9 mouse cellular contexts compared by ENCODE assay signal in the genomic region with DNA sequence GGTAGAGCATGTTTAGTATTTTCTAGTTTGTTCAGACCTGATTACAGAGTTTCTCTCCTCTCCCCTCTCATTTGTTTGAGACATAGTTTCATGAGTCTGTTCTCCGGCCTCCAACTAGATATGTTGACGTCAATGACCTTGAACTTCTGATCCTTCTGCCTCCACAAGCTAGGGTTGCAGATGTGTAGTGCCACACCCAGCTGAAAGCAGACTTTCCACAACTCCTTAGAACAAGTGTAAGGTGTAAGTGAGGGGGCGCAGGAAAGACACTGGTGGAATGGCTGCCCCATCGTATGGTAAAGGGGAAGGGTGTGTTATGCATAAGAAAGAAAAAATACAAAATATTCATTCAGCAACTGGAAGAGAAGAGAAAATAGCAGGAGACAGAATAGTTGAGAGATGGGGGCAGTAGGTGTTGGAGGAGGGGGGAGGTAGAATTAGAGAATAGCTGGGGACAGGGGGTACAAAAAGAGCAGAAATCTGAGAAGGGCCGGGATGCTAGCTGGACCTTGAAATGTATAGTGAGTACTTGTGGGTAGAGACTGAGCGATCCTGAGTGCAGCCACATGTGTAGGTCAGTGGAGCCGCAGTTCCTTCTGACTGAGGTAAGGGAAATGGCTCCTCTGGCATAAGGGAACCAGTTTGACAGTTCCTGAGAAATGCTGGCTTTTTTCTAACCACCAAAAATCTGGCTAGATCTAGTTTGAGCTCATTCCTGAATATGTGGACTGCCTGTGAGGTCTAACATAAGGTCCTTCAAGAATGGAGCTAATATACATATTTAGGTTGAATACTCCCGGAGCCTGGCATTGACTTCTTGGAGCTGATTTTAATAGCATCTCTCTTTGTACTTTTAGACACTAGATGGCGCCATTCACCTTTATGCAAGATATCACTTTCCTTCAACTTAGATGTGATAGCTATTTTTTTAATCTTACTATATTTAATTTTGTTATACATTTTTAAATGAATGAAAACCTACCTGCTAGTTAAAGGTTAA. TPM values are rescaled to one million over a fixed set of nuclear protein-coding genes. Genes with fewer than 3 reads are reported as not detected.
DNase-seq lines count a peak whose midpoint lies in the region; ATAC-seq and TF ChIP-seq lines count a peak whose summit lies in the region.
"Had no signal": no experiment of that assay in that cellular context is flagged by ENCODE, and none has a peak within 500 bp of the region (broad histone marks: within the 10 kb centered on the region; RNA-seq: fewer than 3 reads in every experiment).

No protein-coding gene starts in this region.

- no peaks in the 10 kb centered on the region for H3K9me3 ChIP-seq in limb, embryonic 14.5 days (ENCODE audit: control insufficient read depth, low read length)
- H3K9me3 ChIP-seq in limb, embryonic 10.5 days (replicated peaks) = no peaks in the 10 kb centered on the region
- no peaks in the 10 kb centered on the region for H3K9me3 ChIP-seq in forebrain, embryonic 15.5 days
- H3K9me3 ChIP-seq: megakaryocyte, embryonic 14.5 days had no signal

- H3K4me1 ChIP-seq in limb, embryonic 14.5 days (ENCODE audit: control insufficient read depth, insufficient read depth, low read length) = no peaks in the 10 kb centered on the region
- H3K4me1 ChIP-seq in limb, embryonic 10.5 days = no peaks in the 10 kb centered on the region
- H3K4me1 ChIP-seq in forebrain, embryonic 15.5 days = no peaks in the 10 kb centered on the region

- ATAC-seq in limb, embryonic 14.5 days (ENCODE audit: low FRiP score, low read depth) = no peak
- ATAC-seq in forebrain, embryonic 15.5 days (replicated peaks) = no peak

- H3K4me3 ChIP-seq in limb, embryonic 14.5 days (replicated peaks; ENCODE audit: low read length) = no peak overlapping the region
- no peak overlapping the region for H3K4me3 ChIP-seq in limb, embryonic 10.5 days
- no peak overlapping the region for H3K4me3 ChIP-seq in forebrain, embryonic 15.5 days
- H3K4me3 ChIP-seq: megakaryocyte, embryonic 14.5 days had no signal

- H3K9ac ChIP-seq in limb, embryonic 14.5 days (ENCODE audit: low read depth, low read length, severe bottlenecking) = no peak overlapping the region
- no peak overlapping the region for H3K9ac ChIP-seq in forebrain, embryonic 15.5 days (replicated peaks)

- 63% methylated on average over 9 of the region's 9 CpGs for WGBS in limb, embryonic 14.5 days
- WGBS in limb, embryonic 10.5 days = 69% methylated on average over 9 of the region's 9 CpGs
- WGBS in forebrain, embryonic 15.5 days = 64% methylated on average over 9 of the region's 9 CpGs

- TF ChIP-seq POLR2A in limb, embryonic 14.5 days (IDR thresholded peaks at IDR 0.05; ENCODE audit: borderline replicate concordance, extremely low read depth, insufficient read depth, insufficient read length) = no peak

- H3K27me3 ChIP-seq in limb, embryonic 14.5 days (ENCODE audit: control insufficient read depth, insufficient read depth, low read length) = no peaks in the 10 kb centered on the region
- H3K27me3 ChIP-seq in limb, embryonic 10.5 days (ENCODE audit: low read depth, poor library complexity, severe bottlenecking) = no peaks in the 10 kb centered on the region
- H3K27me3 ChIP-seq in forebrain, embryonic 15.5 days = peaks cover 7% of the 10 kb centered on the region; the same call in 1 of the 2 replicates

- DNase-seq in cerebellum, postnatal 14 days = peak; percentile 34 to 57
- DNase-seq in cerebellum, postnatal 4 days (ENCODE audit: low spot score in 2 of 2) = no peak
- peak; percentile 46 for DNase-seq in limb, embryonic 14.5 days (ENCODE audit: low spot score)
- DNase-seq in limb, embryonic 10.5 days (ENCODE audit: low spot score) = no peak
- DNase-seq in c-Kit-positive CD71-negative TER-119-negative erythroid progenitor cells, embryonic 14.5 days (ENCODE audit: low read depth) = peak; percentile 61
- DNase-seq in mesoderm, embryonic 11.5 days (ENCODE audit: low read depth, low spot score) = peak; percentile 70
- no peak for DNase-seq in right cerebral cortex, adult 18-20 months

- no peak overlapping the region for H3K4me2 ChIP-seq in limb, embryonic 14.5 days (replicated peaks; ENCODE audit: low read depth, low read length, severe bottlenecking)
- H3K4me2 ChIP-seq in forebrain, embryonic 15.5 days (replicated peaks) = no peak overlapping the region

- H3K36me3 ChIP-seq in limb, embryonic 14.5 days (ENCODE audit: control insufficient read depth, insufficient read depth, low read length) = no peaks in the 10 kb centered on the region
- no peaks in the 10 kb centered on the region for H3K36me3 ChIP-seq in limb, embryonic 10.5 days
- H3K36me3 ChIP-seq in forebrain, embryonic 15.5 days = no peaks in the 10 kb centered on the region

- H3K27ac ChIP-seq in limb, embryonic 14.5 days (replicated peaks; ENCODE audit: low read depth, low read length) = no peak overlapping the region
- no peak overlapping the region for H3K27ac ChIP-seq in limb, embryonic 10.5 days
- H3K27ac ChIP-seq in forebrain, embryonic 15.5 days (replicated peaks) = no peak overlapping the region

RNA-seq across cellular contexts. Expression of a gene that starts 9.6 kb away (rescaled TPM):
- 54.9 and 58.5 TPM in 2 replicates for polyA plus RNA-seq in limb, embryonic 14.5 days (2012; rRNA removed)
- 51.5 and 57.7 TPM in 2 replicates for polyA plus RNA-seq in limb, embryonic 14.5 days (2014; fragmentation: Nextera tagmentation; extraction: Ambion mirVana)
- 42.8 and 43.7 TPM in 2 replicates for polyA plus RNA-seq in limb, embryonic 10.5 days (2016; fragmentation: Nextera tagmentation; extraction: Ambion mirVana)
- 36.4 and 36.8 TPM in 2 replicates for polyA plus RNA-seq in forebrain, embryonic 15.5 days (2015; fragmentation: Nextera tagmentation; extraction: Ambion mirVana)

RNA-seq across cellular contexts. Expression of a gene that starts 10.0 kb away (rescaled TPM):
- 0.72 and 0.91 TPM in 2 replicates for polyA plus RNA-seq in limb, embryonic 14.5 days (2012; rRNA removed)
- 0.78 and 0.82 TPM in 2 replicates for polyA plus RNA-seq in limb, embryonic 14.5 days (2014; fragmentation: Nextera tagmentation; extraction: Ambion mirVana)
- 0.49 and 0.58 TPM in 2 replicates for polyA plus RNA-seq in limb, embryonic 10.5 days (2016; fragmentation: Nextera tagmentation; extraction: Ambion mirVana)
- polyA plus RNA-seq in forebrain, embryonic 15.5 days (2015; fragmentation: Nextera tagmentation; extraction: Ambion mirVana) = 0.22 and 0.40 TPM in 2 replicates

RNA-seq across cellular contexts. Expression of a gene that starts 17.8 kb away (rescaled TPM):
- polyA plus RNA-seq in limb, embryonic 14.5 days (2012; rRNA removed) = 0.08 and 0.18 TPM in 2 replicates
- not detected in 2 replicates for polyA plus RNA-seq in limb, embryonic 14.5 days (2014; fragmentation: Nextera tagmentation; extraction: Ambion mirVana)
- polyA plus RNA-seq in limb, embryonic 10.5 days (2016; fragmentation: Nextera tagmentation; extraction: Ambion mirVana) = not detected in 2 replicates
- polyA plus RNA-seq in forebrain, embryonic 15.5 days (2015; fragmentation: Nextera tagmentation; extraction: Ambion mirVana) = 0.22 and 0.28 TPM in 2 replicates

RNA-seq across cellular contexts. Expression of a gene that starts 27.3 kb away (rescaled TPM):
- polyA plus RNA-seq in limb, embryonic 14.5 days (2012; rRNA removed) = 9.1 TPM in 2 replicates
- polyA plus RNA-seq in limb, embryonic 14.5 days (2014; fragmentation: Nextera tagmentation; extraction: Ambion mirVana) = 8.9 and 9.7 TPM in 2 replicates
- 7.1 and 8.0 TPM in 2 replicates for polyA plus RNA-seq in limb, embryonic 10.5 days (2016; fragmentation: Nextera tagmentation; extraction: Ambion mirVana)
- polyA plus RNA-seq in forebrain, embryonic 15.5 days (2015; fragmentation: Nextera tagmentation; extraction: Ambion mirVana) = 7.6 and 7.7 TPM in 2 replicates

RNA-seq across cellular contexts. Expression of a gene that starts 32.5 kb away (rescaled TPM):
- 0.06 and 0.13 TPM in 2 replicates for polyA plus RNA-seq in limb, embryonic 14.5 days (2012; rRNA removed)
- not detected in 2 replicates for polyA plus RNA-seq in limb, embryonic 14.5 days (2014; fragmentation: Nextera tagmentation; extraction: Ambion mirVana)
- polyA plus RNA-seq in limb, embryonic 10.5 days (2016; fragmentation: Nextera tagmentation; extraction: Ambion mirVana) = not detected in 2 replicates
- not detected in 2 replicates for polyA plus RNA-seq in forebrain, embryonic 15.5 days (2015; fragmentation: Nextera tagmentation; extraction: Ambion mirVana)

Comparison
In these comparisons a context has a peak if more than half of its experiments do, and no peak if none do; other contexts are left out.
1. DNase-seq: peak in cerebellum, postnatal 14 days (2 of 2), limb, embryonic 14.5 days (single experiment), c-Kit-positive CD71-negative TER-119-negative erythroid progenitor cells, embryonic 14.5 days (single experiment) and mesoderm, embryonic 11.5 days (single experiment); none in cerebellum, postnatal 4 days (0 of 2), limb, embryonic 10.5 days (single experiment) and right cerebral cortex, adult 18-20 months (single experiment).